Mouse (Mus musculus) macrophage (primary cell): ENCODE measurements at regions not wholly inside any gene's neighbourhood (a gene's known extent, or its start where the extent isn't known, plus 50 kb on each side); places are given as distances from the start of the nearest gene placed in this dataset.

ENCODE experiments used
- H3K27ac ChIP-seq: fragments of 350-480 bp; formaldehyde crosslinking; 2 replicates; pipeline ENCODE4 v1.9.0; 2021
- H3K36me3 ChIP-seq: fragments of 350-480 bp; formaldehyde crosslinking; 2 replicates; pipeline ENCODE4 v1.9.0; 2021; ENCODE audit errors: inconsistent target
- H3K4me3 ChIP-seq: fragments of 350-480 bp; formaldehyde crosslinking; 2 replicates; pipeline ENCODE4 v1.9.0; 2021; ENCODE audit errors: inconsistent target
- H3K79me2 ChIP-seq: fragments of 350-480 bp; formaldehyde crosslinking; 2 replicates; pipeline ENCODE4 v1.9.0; 2021; ENCODE audit errors: inconsistent target
- WGBS: methylation state at CpG from one replicate; pipeline ENCODE4 v1.1.7; 2026; ENCODE audit warnings: inconsistent platforms; ENCODE audit not compliant: missing documents; 5-methylcytosine and 5-hydroxymethylcytosine counted together

DNA sequence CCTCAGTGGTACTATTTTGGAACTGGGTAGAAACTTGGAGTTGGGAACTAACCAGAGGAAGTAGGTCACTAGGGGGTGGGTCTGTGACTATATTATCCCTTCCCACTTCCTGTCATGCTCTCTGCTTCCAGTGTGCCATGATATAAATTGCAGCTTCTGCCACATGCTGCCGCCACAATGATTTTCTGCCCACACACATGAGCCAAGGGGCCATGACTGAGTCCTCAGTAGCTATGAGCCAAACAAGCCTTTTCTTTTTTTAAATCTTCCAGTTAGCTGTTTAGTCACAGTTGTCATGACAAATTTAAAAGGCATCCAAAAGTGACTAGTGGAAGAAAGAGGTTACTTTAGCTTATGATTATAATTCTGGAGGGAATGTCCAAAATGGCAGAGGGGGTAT lies 143.0 kb downstream of the Ankrd50 start:
- H3K36me3 ChIP-seq: no peaks in the 10 kb centered on the region
- WGBS: 81% methylated on average over 1 of the region's 1 CpGs

DNA sequence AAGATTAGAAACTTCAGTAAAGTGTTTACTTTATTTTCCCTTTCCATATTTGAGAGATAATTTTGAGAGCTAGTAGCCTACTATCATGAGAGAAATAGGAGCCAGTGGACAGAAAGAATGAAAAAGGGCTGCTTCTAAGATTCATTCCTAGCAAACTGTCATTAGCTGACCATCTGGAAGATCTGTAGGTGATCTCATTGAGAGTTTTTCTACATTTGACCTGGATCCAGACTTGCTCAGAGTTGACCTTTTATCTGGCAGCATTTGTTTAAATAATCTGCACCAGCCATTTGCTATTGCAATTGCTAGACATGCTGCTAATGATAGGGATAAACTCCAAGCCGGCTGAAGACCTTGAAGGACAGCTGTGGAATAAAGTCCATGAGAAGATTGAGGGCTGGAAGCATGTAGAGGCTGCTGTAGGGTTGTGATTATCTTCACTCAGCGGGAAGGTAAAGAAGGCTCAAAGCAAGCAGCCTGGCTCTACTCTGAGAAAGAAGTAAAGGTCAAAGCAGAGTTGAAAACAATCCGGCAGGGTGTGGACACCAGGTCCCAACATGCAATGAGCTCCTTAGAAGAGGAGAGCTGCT lies 151.2 kb downstream of the Ankrd50 start:
- no peak overlapping the region for H3K27ac ChIP-seq
- H3K36me3 ChIP-seq: no peaks in the 10 kb centered on the region
- 94% methylated on average over 3 of the region's 3 CpGs for WGBS
- no peak overlapping the region for H3K4me3 ChIP-seq
- H3K79me2 ChIP-seq: no peaks in the 10 kb centered on the region

More for the DNA sequence above, 143.0 kb downstream of the Ankrd50 start:
- no peak overlapping the region for H3K27ac ChIP-seq
- H3K79me2 ChIP-seq: no peaks in the 10 kb centered on the region
- no peak overlapping the region for H3K4me3 ChIP-seq

GRCm38 (mm10) chr3:38331169-38331568 lies 153.5 kb downstream of the Ankrd50 start:
- Histone ChIP-seq H3K27ac (no peak overlapping the region), H3K36me3 (no peaks in the 10 kb centered on the region), H3K79me2 (no peaks in the 10 kb centered on the region), H3K4me3 (no peak overlapping the region)

DNA sequence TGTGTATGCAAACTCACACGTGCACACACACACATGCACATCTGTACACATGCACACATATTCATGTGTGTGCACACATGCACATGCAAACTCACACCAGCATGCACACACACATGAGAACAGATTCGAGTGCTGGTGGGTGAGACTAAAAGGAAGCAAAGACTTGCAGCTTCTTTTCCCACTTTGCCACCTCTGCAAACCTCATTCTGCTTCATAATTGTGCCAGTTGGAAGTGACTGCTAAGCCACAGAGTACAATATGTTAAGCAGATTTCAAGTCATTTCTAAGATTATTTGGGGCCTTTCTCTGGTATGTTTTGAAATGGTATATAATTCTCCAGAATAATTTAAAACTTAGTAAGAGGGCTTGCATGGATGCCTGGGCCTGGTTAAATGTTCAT lies 157.4 kb downstream of the Ankrd50 start:
- WGBS: 86% methylated on average over 2 of the region's 2 CpGs

DNA sequence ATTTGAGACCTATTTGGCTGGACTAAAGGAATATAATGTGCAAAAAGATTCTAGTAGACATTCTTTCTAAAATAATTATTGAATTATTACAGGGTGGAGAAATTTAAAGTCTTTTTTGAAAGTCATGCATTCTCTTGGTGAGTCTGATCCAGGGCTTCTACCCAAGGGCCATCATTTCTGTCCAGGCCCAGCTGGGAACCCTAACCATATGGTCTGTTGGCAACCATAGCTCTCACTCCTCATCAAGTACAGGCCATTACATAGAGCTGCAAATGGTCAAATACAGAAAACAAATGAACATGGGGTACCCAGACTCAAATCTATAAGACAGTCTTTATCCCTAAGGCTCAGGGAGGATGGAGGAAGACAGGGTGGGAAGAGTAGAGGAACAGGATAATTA lies 158.4 kb downstream of the Ankrd50 start:
- H3K4me3 ChIP-seq: no peak overlapping the region
- H3K36me3 ChIP-seq: no peaks in the 10 kb centered on the region
- no peaks in the 10 kb centered on the region for H3K79me2 ChIP-seq
- H3K27ac ChIP-seq: no peak overlapping the region

More for the DNA sequence above, 157.4 kb downstream of the Ankrd50 start:
- Histone ChIP-seq H3K36me3 (no peaks in the 10 kb centered on the region), H3K4me3 (no peak overlapping the region), H3K27ac (no peak overlapping the region), H3K79me2 (no peaks in the 10 kb centered on the region)

GRCm38 (mm10) chr3:38324663-38325062 lies 160.0 kb downstream of the Ankrd50 start:
- Histone ChIP-seq H3K79me2 (no peaks in the 10 kb centered on the region), H3K27ac (no peak overlapping the region), H3K4me3 (no peak overlapping the region), H3K36me3 (no peaks in the 10 kb centered on the region)
- 81% methylated on average over 2 of the region's 2 CpGs for WGBS

DNA sequence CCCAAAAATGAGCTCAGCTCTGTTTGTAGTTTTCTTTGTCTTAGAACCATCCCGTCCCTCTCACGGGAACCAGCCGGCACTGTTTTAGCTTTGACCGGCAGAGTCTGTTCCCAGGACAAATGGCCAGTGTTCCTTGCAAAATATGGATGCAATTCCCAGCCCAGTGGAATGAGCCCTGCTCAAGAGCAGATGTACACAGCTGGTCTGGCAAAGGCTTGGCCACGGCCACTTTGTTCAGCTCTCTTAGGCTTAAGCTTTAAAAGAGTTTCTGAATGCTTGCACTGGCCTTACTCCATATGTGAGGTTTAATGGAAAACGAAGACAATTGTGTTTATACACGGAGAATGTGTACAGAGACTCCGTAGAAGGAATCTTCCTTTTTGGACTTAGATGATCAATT lies 162.2 kb downstream of the Ankrd50 start:
- Histone ChIP-seq H3K79me2 (no peaks in the 10 kb centered on the region), H3K36me3 (no peaks in the 10 kb centered on the region), H3K27ac (no peak overlapping the region), H3K4me3 (no peak overlapping the region)
- 95% methylated on average over 8 of the region's 8 CpGs for WGBS

DNA sequence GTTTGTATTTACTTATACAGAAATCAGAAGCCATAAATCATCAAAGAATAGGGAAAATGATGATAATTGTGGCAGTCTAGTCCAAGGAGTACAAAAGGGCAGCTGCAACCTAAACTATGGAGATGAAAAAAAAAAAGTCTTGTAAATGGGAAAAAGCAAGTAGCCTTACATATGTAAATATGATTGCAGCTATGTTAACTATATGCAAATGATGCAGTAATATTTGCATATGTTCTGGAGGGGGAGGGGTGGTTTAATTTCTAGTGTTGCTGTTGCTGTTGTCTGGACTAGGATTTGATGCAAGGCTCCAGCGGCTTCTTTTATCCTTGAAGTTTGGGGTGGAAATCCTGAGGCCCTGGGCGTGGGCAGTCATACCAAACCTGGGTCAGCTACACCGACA lies 163.0 kb downstream of the Ankrd50 start:
- no peaks in the 10 kb centered on the region for H3K36me3 ChIP-seq
- H3K27ac ChIP-seq: no peak overlapping the region
- no peak overlapping the region for H3K4me3 ChIP-seq
- WGBS: 88% methylated on average over 3 of the region's 3 CpGs
- no peaks in the 10 kb centered on the region for H3K79me2 ChIP-seq

DNA sequence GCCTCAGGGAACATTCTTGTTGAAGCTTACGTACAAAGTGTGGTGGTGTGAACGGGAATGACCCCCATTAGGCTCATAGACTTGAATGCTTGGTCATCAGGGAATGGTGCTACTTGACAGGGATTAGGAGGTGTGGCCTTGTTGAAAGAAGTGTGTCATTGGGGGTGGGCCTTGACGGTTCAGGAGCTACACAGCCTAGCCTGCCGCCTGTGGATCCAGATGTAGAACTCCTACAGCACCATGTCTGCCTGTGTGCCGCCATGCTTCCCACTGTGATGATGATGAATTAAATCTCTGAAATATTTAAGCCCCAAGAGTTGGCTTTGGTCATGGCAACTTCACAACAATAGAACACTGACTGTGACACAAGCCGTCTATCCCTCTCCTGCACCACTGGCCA lies 163.6 kb downstream of the Ankrd50 start:
- 96% methylated on average over 6 of the region's 6 CpGs for WGBS
- Histone ChIP-seq H3K4me3 (no peak overlapping the region), H3K79me2 (no peaks in the 10 kb centered on the region), H3K36me3 (no peaks in the 10 kb centered on the region), H3K27ac (no peak overlapping the region)

- H3K79me2 ChIP-seq: no peaks in the 10 kb centered on the region
- WGBS: 94% methylated on average over 6 of the region's 6 CpGs
- H3K36me3 ChIP-seq: no peaks in the 10 kb centered on the region
- no peak overlapping the region for H3K27ac ChIP-seq
- H3K4me3 ChIP-seq: no peak overlapping the region
Measured at GRCm38 (mm10) chr3:38312834-38313233, 171.8 kb downstream of the Ankrd50 start.

GRCm38 (mm10) chr3:38312121-38312520 lies 172.5 kb downstream of the Ankrd50 start:
- H3K79me2 ChIP-seq: no peaks in the 10 kb centered on the region
- H3K27ac ChIP-seq: no peak overlapping the region
- no peaks in the 10 kb centered on the region for H3K36me3 ChIP-seq
- H3K4me3 ChIP-seq: no peak overlapping the region
- WGBS: 90% methylated on average over 3 of the region's 3 CpGs

GRCm38 (mm10) chr3:38299898-38300751 lies 184.5 kb downstream of the Ankrd50 start:
- no peaks in the 10 kb centered on the region for H3K36me3 ChIP-seq
- H3K4me3 ChIP-seq: no peak overlapping the region
- H3K27ac ChIP-seq: no peak overlapping the region
- H3K79me2 ChIP-seq: no peaks in the 10 kb centered on the region
- WGBS: 64% methylated on average over 11 of the region's 11 CpGs

GRCm38 (mm10) chr3:38299236-38299897 lies 185.3 kb downstream of the Ankrd50 start:
- no peak overlapping the region for H3K27ac ChIP-seq
- no peak overlapping the region for H3K4me3 ChIP-seq
- no peaks in the 10 kb centered on the region for H3K36me3 ChIP-seq
- no peaks in the 10 kb centered on the region for H3K79me2 ChIP-seq
- WGBS: 86% methylated on average over 2 of the region's 2 CpGs

GRCm38 (mm10) chr3:38297499-38297898 lies 187.1 kb downstream of the Ankrd50 start:
- Histone ChIP-seq H3K27ac (no peak overlapping the region), H3K79me2 (no peaks in the 10 kb centered on the region), H3K36me3 (no peaks in the 10 kb centered on the region), H3K4me3 (no peak overlapping the region)
- WGBS: 80% methylated on average over 2 of the region's 2 CpGs

GRCm38 (mm10) chr3:38289062-38289461 lies 195.6 kb downstream of the Ankrd50 start:
- H3K79me2 ChIP-seq: no peaks in the 10 kb centered on the region
- no peaks in the 10 kb centered on the region for H3K36me3 ChIP-seq
- 81% methylated on average over 3 of the region's 3 CpGs for WGBS
- no peak overlapping the region for H3K27ac ChIP-seq
- H3K4me3 ChIP-seq: no peak overlapping the region
